Mouse (Mus musculus) hindbrain, embryonic 10.5 days (tissue): ENCODE data around the gene Mmgt2. TPM values are rescaled to one million over a fixed set of nuclear protein-coding genes. Genes with fewer than 3 reads are reported as not detected.

ENCODE experiments used
- DNase-seq: peaks from one replicate; pipeline ENCODE4 v3.0.0-alpha.2; 2017; ENCODE audit warnings: low spot score
- H3K27ac ChIP-seq: fragments of 300-500 bp; sonication (generic); 2 replicates; pipeline ENCODE4 v1.5.1; 2016; ENCODE audit warnings: mild to moderate bottlenecking, moderate library complexity
- H3K27me3 ChIP-seq: fragments of 300-500 bp; sonication (generic); 2 replicates; pipeline ENCODE4 v1.6.1; 2016; ENCODE audit warnings: mild to moderate bottlenecking; ENCODE audit not compliant: poor library complexity, insufficient read depth, severe bottlenecking
- H3K36me3 ChIP-seq: fragments of 300-500 bp; sonication (generic); 2 replicates; pipeline ENCODE4 v1.6.1; 2016; ENCODE audit warnings: mild to moderate bottlenecking, moderate library complexity
- H3K4me1 ChIP-seq: fragments of 300-500 bp; sonication (generic); replicated peaks from 2 replicates; pipeline ENCODE4 v1.6.1; 2016; ENCODE audit warnings: mild to moderate bottlenecking
- H3K4me3 ChIP-seq: fragments of 300-500 bp; sonication (generic); 2 replicates; pipeline ENCODE4 v1.5.1; 2016; ENCODE audit warnings: mild to moderate bottlenecking, moderate library complexity
- H3K9me3 ChIP-seq: fragments of 300-500 bp; sonication (generic); 2 replicates; pipeline ENCODE4 v1.6.1; 2016; ENCODE audit warnings: mild to moderate bottlenecking, moderate library complexity
- WGBS: fragments of 180-500 bp; shearing (Covaris S2); methylation state at CpG from one replicate; pipeline ENCODE4 v1.1.7; 2016; 5-methylcytosine and 5-hydroxymethylcytosine counted together
- polyA plus RNA-seq: library from polyadenylated mRNA; unstranded; fragments of >200 nt; fragmentation: Nextera tagmentation; extraction: Ambion mirVana; gene quantifications from 2 replicates; pipeline ENCODE4 v1.2.1, GENCODE M21; 2016

The Mmgt2 gene
- polyA plus RNA-seq, 1 experiment from 2014 or later = 36.1 TPM

DNA sequence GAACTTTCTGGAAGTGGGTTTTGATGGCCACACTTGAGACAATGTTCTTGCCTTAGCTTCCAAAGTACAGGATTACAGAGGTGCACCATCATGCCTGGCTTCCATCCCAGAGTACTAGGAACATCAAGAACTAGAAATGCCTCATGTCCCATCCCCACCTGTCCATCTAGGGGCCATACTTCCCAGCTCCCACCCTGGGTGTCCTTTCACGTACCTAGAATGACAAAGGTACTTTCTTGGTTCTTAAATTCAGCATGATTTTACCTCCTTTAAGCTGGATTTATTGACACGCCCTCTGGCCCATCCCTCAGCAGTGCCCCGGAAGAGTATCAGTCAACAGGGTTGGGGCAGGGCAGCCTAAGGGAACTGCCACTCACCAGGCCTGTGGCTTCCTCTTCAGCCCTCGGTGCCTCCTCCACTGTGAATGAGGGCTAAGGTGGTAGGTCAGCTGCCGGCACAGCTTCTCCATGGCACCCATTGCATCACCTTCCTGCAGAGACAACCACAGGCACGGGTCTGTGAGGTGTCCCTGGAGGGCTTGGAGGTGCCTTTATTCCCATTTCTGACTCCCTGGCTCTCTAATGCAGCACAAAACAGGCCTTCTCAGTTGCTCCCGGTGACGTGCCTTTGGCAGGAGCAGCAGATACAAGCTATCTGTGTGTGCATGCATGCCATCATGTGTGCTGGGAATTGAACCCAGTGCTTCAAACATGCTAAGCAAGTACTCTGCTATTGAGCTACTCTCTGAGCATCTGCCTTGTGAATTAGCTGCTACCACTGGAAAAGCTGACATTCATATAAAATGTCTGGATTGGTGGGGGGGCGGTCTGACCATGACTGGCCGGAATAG, 39.4 kb upstream of the Mmgt2 start:
- Histone ChIP-seq H3K27ac (no peak overlapping the region), H3K36me3 (peaks cover 75% of the 10 kb centered on the region), H3K4me1 (peaks cover 53% of the 10 kb centered on the region), H3K9me3 (no peaks in the 10 kb centered on the region), H3K4me3 (no peak overlapping the region), H3K27me3 (no peaks in the 10 kb centered on the region)
- DNase-seq = no peak
- WGBS = 81% methylated on average over 10 of the region's 10 CpGs

DNA sequence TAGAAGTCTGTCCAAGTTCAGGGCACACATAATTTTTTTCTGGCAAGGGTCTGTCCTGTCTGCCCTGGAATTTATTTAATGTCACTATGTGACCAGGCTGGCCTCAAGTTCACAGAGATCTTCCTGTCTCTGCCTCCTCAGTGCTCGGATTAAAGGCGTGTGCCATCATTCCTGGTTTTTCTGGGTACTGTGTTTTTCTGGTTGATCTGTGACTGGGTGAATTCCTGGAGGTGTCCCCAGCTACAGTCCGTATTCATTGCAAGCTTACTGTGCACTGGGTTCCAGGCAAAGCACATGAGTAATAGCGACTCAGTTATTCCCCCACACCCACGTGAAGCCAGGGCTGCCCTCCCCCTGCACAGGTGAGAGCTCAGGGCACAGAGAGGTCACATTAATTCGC, 38.2 kb upstream of the Mmgt2 start:
- WGBS = 87% methylated on average over 6 of the region's 6 CpGs
- no peak for DNase-seq
- no peaks in the 10 kb centered on the region for H3K9me3 ChIP-seq
- H3K4me3 ChIP-seq = no peak overlapping the region
- H3K27ac ChIP-seq = no peak overlapping the region
- H3K36me3 ChIP-seq = peaks cover 63% of the 10 kb centered on the region
- 0 out of 2 replicates have a peak, but pooled peaks cover 5% of the 10 kb centered on the region for H3K27me3 ChIP-seq
- peaks cover 52% of the 10 kb centered on the region for H3K4me1 ChIP-seq

DNA sequence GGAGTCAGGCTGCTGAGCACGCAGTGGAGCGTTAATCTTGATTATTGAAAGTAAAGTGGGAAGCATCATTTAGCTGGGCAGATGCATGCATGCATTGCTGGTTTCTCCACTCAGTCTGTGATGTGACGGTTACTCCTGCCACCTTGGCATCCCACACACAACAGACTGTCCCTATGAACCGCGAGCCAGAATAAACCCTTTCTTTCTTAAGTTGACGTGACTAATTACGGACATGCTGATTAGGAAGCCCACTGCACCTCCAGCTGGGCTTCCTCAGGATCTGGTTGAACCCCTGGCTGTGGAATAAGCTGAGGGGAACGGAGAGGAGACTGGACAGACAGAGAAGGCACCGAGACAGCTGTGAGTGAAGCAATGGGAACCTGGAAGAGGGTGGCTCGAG, 35.9 kb upstream of the Mmgt2 start:
- WGBS = 62% methylated on average over 10 of the region's 10 CpGs
- Histone ChIP-seq H3K4me3 (no peak overlapping the region), H3K27me3 (0 out of 2 replicates have a peak, but pooled peaks cover 5% of the 10 kb centered on the region), H3K27ac (peak overlapping the region; percentile 89), H3K4me1 (peaks cover 39% of the 10 kb centered on the region), H3K9me3 (no peaks in the 10 kb centered on the region), H3K36me3 (peaks cover 57% of the 10 kb centered on the region)
- no peak for DNase-seq

DNA sequence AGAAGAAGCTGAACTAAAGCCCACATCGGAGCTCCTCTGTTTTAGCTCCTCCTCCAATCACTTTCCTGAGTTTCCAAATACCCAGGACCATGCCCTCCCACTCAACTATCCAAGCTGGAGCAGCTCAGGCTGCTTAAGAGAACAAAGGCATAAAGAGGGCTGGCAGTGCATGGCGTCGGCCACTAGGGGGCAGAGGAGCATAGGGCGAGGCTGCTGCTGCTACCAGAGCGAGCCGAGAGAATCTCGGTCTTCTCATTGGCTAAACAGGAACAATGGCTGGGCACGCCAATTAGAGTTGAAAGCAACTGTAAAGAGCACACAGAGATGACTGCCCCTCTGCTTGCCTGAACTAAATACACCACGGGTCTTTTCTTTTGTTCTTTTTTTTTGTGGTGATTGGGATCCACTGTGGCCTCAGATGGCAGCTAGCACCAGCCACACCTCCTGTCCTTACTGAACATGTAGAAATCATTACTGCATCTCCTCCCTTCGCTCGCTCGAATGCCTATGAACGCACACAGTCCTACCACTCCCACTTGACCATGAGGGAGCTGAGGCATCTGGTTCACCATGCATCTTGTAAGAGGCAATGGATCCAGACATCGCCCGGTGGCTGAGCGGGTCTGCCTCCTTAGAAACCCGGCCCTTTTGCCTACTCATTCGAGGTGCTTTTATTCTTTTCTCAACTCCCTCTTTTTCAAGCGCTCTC, 34.7 kb upstream of the Mmgt2 start:
- Histone ChIP-seq H3K27ac (peak overlapping the region; percentile 89), H3K9me3 (no peaks in the 10 kb centered on the region), H3K4me1 (peaks cover 39% of the 10 kb centered on the region), H3K36me3 (peaks cover 56% of the 10 kb centered on the region), H3K27me3 (0 out of 2 replicates have a peak, but pooled peaks cover 5% of the 10 kb centered on the region), H3K4me3 (peak overlapping the region; percentile 34)
- 10% methylated on average over 19 of the region's 19 CpGs for WGBS
- peak; percentile 98 for DNase-seq

DNA sequence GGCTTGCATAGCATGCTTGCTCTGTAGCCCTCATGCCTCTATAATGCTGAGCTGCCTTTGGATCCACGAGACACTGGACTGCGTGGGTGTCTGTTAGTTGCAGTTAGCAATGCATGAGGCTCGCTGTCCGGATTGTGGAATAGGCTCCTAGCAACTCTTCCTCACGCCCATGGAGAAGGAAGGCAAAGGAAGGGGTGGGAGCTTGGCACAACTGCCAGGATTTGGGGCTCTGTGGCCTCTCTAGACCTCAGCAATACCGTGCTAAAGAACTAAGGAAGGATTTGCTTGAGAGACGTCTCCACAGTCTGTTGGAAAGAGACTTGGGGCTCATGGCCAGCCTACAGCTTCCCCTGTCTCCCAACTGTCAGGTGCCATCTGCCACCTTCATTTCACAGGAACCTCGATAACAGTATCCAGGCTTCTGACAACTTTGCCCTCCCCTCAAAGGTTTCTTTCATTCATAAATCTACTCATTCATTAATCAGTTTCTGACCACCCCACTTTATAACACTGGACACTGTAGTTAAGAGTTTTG, 33.5 kb upstream of the Mmgt2 start:
- peak overlapping the region; percentile 89 for H3K27ac ChIP-seq
- 0 out of 2 replicates have a peak, but pooled peaks cover 5% of the 10 kb centered on the region for H3K27me3 ChIP-seq
- peaks cover 56% of the 10 kb centered on the region for H3K36me3 ChIP-seq
- H3K9me3 ChIP-seq = no peaks in the 10 kb centered on the region
- DNase-seq = no peak
- H3K4me1 ChIP-seq = peaks cover 39% of the 10 kb centered on the region
- 75% methylated on average over 8 of the region's 8 CpGs for WGBS
- 0 out of 2 replicates have a peak overlapping the region, but pooled peaks have one; percentile 34 for H3K4me3 ChIP-seq

DNA sequence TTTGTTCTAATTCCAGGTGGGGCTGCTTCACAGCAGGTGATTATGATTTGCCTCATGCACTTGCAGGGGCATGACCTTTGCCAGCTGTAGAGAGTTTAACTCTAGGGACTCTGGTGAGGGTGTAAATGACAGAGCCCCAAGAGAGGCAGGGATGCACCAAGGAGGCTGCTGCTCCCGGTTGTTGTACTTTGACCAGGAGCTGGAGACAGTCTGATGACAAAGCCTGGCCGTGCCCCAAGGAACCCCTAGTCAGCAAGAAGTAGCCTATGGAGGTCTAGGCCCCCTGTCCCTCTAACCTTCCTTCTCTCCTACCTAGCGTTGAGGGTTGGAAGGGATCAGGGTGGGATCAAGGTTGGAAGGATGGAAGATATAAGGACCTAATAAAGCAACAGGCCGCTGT, 33.0 kb upstream of the Mmgt2 start:
- Histone ChIP-seq H3K27ac (no peak overlapping the region), H3K27me3 (0 out of 2 replicates have a peak, but pooled peaks cover 5% of the 10 kb centered on the region), H3K4me3 (no peak overlapping the region), H3K36me3 (peaks cover 55% of the 10 kb centered on the region), H3K4me1 (peaks cover 39% of the 10 kb centered on the region), H3K9me3 (no peaks in the 10 kb centered on the region)
- DNase-seq = no peak
- 90% methylated on average over 4 of the region's 4 CpGs for WGBS

DNA sequence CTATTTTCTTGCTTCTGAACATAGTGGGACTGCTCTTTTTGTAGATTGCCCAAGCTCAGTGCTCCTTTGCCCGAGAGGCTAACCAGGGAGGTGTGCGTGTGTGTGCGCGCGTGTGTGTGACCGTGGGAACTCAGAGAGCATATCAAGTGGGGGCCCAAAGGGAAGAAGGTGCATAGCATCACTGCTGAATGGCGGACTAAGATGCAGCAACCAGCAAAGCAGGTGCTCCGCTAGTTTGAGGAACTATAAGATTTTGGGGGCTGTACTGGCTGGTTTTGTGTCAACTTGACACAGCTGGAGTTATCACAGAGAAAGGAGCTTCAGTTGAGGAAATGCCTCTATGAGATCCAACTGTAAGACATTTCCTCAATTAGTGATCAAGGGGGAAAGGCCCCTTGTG, 27.4 kb upstream of the Mmgt2 start:
- no peak for DNase-seq
- peaks cover 39% of the 10 kb centered on the region for H3K36me3 ChIP-seq
- peaks cover 38% of the 10 kb centered on the region for H3K4me1 ChIP-seq
- H3K27me3 ChIP-seq = no peaks in the 10 kb centered on the region
- 95% methylated on average over 8 of the region's 8 CpGs for WGBS
- H3K4me3 ChIP-seq = no peak overlapping the region
- H3K27ac ChIP-seq = no peak overlapping the region
- H3K9me3 ChIP-seq = no peaks in the 10 kb centered on the region

DNA sequence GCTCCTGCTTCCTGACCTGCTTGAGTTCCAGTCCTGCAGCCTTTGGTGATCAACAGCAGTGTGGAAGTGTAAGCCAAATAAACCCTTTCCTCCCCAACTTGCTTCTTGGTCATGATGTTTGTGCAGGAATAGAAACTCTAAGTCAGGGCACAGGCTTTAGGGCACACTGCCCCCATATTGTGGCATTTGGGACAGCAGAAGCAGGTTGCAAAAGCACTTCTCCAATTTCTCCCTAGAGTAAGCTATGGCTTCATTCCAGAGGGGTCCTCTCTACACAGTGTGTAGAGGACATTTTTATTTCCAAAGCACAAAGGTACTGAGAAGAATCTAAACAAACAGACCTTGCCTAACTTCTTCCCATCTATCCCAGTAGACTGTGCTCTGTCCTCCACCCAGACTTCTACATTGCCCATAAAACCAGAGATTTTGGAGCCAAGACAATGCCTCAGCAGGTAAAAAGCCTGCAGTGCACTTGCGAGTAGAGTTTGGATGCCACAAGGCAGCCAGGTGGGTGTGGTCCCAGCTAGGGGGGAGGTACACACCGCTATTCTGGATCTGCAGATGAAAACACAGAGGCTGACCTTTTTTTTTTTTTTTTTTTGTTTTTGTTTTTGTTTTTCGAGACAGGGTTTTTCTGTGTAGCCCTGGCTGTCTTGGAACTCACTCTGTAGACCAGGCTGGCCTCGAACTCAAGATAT, 26.7 kb upstream of the Mmgt2 start:
- DNase-seq = no peak
- H3K27ac ChIP-seq = no peak overlapping the region
- peaks cover 37% of the 10 kb centered on the region for H3K36me3 ChIP-seq
- H3K27me3 ChIP-seq = no peaks in the 10 kb centered on the region
- 83% methylated on average over 4 of the region's 4 CpGs for WGBS
- no peaks in the 10 kb centered on the region for H3K9me3 ChIP-seq
- H3K4me1 ChIP-seq = peaks cover 38% of the 10 kb centered on the region
- H3K4me3 ChIP-seq = no peak overlapping the region

DNA sequence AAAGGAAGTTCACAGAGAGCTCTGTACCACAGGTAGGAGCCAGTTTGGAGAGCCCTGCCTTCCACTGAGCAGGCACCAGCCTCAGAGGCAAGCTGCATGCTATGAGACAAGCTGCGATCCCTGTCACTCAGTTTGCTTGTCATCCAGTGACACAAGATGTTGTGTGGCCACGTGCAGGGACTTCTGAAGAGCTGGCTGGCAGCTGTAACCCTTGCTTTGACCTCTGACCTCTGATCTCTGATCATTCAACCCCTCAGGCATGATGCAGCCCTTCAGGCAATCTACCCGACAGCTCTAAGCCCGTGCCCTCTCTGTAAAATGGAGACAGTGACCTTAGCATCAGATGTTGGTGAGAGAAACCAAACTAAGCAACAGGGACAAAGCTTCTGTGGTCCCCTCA, 25.6 kb upstream of the Mmgt2 start:
- WGBS = 14% methylated on average over 4 of the region's 4 CpGs
- peaks cover 48% of the 10 kb centered on the region for H3K4me1 ChIP-seq
- H3K4me3 ChIP-seq = no peak overlapping the region
- DNase-seq = peak; percentile 54
- no peaks in the 10 kb centered on the region for H3K9me3 ChIP-seq
- H3K36me3 ChIP-seq = peaks cover 32% of the 10 kb centered on the region
- H3K27me3 ChIP-seq = no peaks in the 10 kb centered on the region
- H3K27ac ChIP-seq = peak overlapping the region; percentile 46; the same call in 1 of the 2 replicates

DNA sequence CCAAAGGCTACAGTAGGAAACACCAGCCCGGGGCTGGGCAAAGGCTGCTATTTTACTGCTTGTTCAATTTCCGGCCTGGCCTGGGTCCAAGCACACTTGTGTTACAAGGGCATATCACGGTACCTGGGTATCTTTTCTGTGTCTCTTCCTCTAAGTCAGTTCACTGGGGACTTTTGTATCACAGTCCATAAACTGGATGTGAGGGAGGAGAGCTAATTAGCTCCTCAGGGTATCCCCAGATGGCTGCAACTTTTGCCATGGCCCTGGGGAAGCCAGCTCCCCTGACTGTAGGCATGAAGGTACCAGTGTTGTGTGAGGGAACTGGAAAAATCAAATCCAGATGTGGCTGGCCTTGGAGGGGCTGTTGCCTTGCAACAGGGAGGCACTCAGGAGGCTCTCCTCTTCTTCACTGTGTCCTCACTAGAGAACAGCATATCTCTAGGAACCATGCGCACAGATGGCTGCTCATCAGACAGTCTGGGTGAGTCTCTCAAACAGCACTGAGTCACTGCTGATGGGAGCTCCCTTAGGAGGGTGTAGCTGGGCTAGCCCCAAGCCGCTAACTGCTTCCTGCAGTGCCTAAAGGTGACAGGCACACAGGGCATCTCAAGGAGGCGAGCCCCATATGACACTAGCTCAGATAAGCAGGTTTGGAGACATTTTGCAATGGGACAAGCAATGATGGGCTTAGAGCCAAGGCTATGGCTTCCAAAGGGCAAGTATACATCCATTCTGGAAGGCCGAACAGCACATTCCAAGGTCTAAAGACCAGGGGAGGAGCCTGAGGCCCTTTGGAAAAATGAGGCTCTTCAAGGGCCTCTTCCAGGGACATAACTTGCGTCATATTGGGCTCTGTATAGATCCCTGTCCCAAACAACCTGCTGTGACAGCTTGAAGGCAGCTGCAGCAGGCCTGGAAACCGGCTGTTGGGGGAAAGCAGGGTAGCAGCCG, 23.8 kb upstream of the Mmgt2 start:
- Histone ChIP-seq H3K4me3 (no peak overlapping the region), H3K9me3 (no peaks in the 10 kb centered on the region), H3K4me1 (peaks cover 66% of the 10 kb centered on the region), H3K27me3 (no peaks in the 10 kb centered on the region), H3K27ac (peak overlapping the region; percentile 68), H3K36me3 (peaks cover 16% of the 10 kb centered on the region)
- WGBS = 61% methylated on average over 10 of the region's 10 CpGs
- peak; percentile 30 for DNase-seq

DNA sequence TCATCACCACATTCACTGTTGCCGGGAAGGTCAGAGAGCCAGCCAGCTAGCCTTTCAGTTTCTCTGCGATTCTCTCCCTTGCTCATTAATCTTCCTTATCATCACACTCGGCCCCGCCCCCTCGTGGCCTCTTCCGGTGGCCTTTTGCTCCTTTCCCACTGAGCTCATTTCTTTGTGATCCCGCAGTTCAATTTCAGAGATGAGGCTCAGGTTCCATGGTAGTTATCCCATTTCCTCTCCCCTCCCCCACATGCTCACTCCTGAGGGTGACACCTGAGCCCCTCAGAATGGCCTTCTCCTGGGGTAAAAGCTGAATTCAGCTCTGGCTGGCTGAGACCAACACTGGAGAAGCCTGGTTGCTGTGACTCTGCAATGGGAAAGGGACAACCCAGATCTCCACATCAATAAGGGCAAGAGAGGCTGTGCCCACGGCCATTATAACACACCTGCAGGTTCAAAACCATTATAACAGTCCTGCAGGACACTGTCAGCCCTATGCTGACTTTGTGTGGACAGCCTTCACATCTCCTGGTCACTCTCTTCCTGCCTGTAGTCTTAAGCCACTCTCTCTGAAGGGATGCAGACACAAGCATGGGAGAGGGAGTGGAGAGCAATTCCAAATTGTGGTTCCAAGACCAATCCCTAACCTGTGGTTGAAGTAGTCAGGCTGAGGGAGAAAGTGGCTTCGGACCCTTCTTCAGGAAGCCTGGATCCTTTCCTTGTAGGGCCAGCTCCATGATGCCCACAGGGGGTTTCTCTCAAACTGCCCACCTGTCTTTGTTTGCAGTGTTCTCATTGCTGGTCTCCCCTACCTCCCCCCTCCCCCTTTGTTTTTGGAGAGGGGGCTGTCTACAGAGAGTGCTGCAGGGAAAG, 18.9 kb upstream of the Mmgt2 start:
- WGBS = 2% methylated on average over 9 of the region's 9 CpGs
- peak; percentile 78 for DNase-seq
- H3K27ac ChIP-seq = peak overlapping the region; percentile 91
- peak overlapping the region; percentile 44 for H3K4me3 ChIP-seq
- peaks cover 9% of the 10 kb centered on the region; the same call in 1 of the 2 replicates for H3K36me3 ChIP-seq
- H3K4me1 ChIP-seq = peaks cover 67% of the 10 kb centered on the region
- H3K27me3 ChIP-seq = no peaks in the 10 kb centered on the region
- no peaks in the 10 kb centered on the region for H3K9me3 ChIP-seq
